Mouse (Mus musculus): ENCODE measurements around the gene Col4a1. TPM values are rescaled to one million over a fixed set of nuclear protein-coding genes. Genes with fewer than 3 reads are reported as not detected.
A peak's percentile ranks its signal among the peaks of the same experiment; 100 is the strongest.

The Col4a1 gene
- polyA plus RNA-seq, 1 experiment from 2014 or later = 93.3 TPM

DNA sequence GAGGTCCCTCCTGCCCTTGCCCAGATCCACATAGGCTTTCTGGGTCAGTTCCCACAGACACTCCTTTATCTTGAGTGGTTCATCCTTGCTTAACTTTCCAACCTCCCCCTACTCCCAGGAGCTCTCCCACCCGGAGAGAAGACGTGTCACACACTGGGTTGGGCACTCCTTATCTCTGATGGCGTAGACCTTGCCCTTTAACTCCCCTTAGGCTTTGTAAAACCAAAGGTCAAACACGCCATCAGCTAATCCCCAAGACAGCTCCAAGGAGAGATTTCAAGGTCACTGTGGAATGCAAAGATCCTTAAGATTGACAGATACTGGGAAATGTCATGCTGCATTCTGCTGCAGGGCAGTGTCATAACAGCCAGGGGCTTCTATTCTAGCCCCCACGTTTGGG is 3.4 kb downstream of the Col4a1 start:
- 40% methylated on average over 5 of the region's 5 CpGs for WGBS
- Histone ChIP-seq H3K36me3 (no peaks in the 10 kb centered on the region), H3K27ac (no peak overlapping the region), H3K4me1 (replicated peaks) (peaks cover 42% of the 10 kb centered on the region), H3K9me3 (no peaks in the 10 kb centered on the region), H3K4me3 (no peak overlapping the region), H3K27me3 (peaks cover 62% of the 10 kb centered on the region), H3K9ac (no peak overlapping the region), H3K4me2 (peak overlapping the region; percentile 32; the same call in 1 of the 2 replicates)
- no peak for ATAC-seq (ENCODE audit: low FRiP score)

GRCm38 (mm10) chr8:11308570-11308998 is 4.0 kb downstream of the Col4a1 start:
- Histone ChIP-seq H3K27ac (no peak overlapping the region), H3K27me3 (peaks cover 56% of the 10 kb centered on the region), H3K9ac (no peak overlapping the region), H3K4me3 (no peak overlapping the region), H3K4me2 (peak overlapping the region; percentile 32; the same call in 1 of the 2 replicates), H3K36me3 (no peaks in the 10 kb centered on the region), H3K9me3 (no peaks in the 10 kb centered on the region), H3K4me1 (replicated peaks) (peaks cover 36% of the 10 kb centered on the region)
- 20% methylated on average over 7 of the region's 7 CpGs for WGBS
- ATAC-seq (ENCODE audit: low FRiP score) = no peak

DNA sequence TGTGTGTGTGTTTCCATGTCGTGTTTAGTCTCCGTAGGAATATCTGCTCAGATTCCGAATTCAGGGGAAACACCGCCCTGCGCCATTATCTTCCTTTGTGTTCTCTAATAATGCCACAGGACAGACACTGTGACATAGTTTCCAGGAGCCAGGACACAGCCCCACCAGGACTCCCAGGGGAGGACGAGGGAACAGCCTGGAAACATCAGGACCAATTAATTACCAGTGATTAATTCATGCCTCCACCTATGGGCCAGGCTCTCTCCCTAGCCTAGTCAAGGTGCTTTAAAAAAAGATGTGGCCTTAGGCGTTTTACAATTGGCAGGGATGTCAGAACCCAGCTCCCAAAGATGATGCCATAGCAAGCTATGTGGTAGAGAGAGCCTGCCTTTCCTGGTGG is 5.2 kb downstream of the Col4a1 start:
- WGBS = 70% methylated on average over 7 of the region's 7 CpGs
- H3K4me1 ChIP-seq (replicated peaks) = peaks cover 25% of the 10 kb centered on the region
- no peaks in the 10 kb centered on the region for H3K36me3 ChIP-seq
- no peak overlapping the region for H3K27ac ChIP-seq
- peaks cover 44% of the 10 kb centered on the region for H3K27me3 ChIP-seq
- ATAC-seq (ENCODE audit: low FRiP score) = 0 out of 2 replicates have a peak, but pooled peaks have one; percentile 40
- H3K9me3 ChIP-seq = no peaks in the 10 kb centered on the region
- no peak overlapping the region for H3K4me3 ChIP-seq
- no peak overlapping the region for H3K9ac ChIP-seq
- no peak overlapping the region for H3K4me2 ChIP-seq

DNA sequence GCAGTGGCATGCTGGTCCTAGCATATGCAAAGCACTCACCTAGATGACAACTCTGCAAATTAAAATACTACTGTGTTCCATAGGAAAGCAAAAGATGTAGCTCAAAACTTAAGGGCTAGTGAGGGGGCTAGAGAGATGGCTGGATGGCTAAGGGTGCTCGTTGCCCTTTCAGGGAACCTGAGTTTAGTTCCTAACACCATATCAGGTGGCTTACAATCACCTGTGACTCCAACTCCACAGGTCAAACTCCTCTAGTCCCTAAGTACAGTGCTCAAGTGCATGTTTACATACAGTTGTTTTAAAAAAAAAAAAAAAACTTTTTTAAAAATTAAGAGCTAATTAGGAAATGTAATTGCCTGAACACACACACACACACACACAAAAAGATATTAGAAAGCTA is 7.1 kb downstream of the Col4a1 start:
- 73% methylated on average over 1 of the region's 1 CpGs for WGBS
- Histone ChIP-seq H3K4me1 (replicated peaks) (peaks cover 14% of the 10 kb centered on the region), H3K9me3 (no peaks in the 10 kb centered on the region), H3K9ac (no peak overlapping the region), H3K27ac (no peak overlapping the region), H3K27me3 (peaks cover 25% of the 10 kb centered on the region), H3K4me2 (no peak overlapping the region), H3K4me3 (no peak overlapping the region), H3K36me3 (no peaks in the 10 kb centered on the region)
- ATAC-seq (ENCODE audit: low FRiP score) = no peak

GRCm38 (mm10) chr8:11304027-11304601 is 8.5 kb downstream of the Col4a1 start:
- Histone ChIP-seq H3K4me2 (no peak overlapping the region), H3K9me3 (no peaks in the 10 kb centered on the region), H3K9ac (no peak overlapping the region), H3K27ac (no peak overlapping the region), H3K4me3 (no peak overlapping the region), H3K27me3 (peaks cover 11% of the 10 kb centered on the region), H3K4me1 (replicated peaks) (peaks cover 14% of the 10 kb centered on the region), H3K36me3 (no peaks in the 10 kb centered on the region)
- no peak for ATAC-seq (ENCODE audit: low FRiP score)
- 86% methylated on average over 6 of the region's 6 CpGs for WGBS

DNA sequence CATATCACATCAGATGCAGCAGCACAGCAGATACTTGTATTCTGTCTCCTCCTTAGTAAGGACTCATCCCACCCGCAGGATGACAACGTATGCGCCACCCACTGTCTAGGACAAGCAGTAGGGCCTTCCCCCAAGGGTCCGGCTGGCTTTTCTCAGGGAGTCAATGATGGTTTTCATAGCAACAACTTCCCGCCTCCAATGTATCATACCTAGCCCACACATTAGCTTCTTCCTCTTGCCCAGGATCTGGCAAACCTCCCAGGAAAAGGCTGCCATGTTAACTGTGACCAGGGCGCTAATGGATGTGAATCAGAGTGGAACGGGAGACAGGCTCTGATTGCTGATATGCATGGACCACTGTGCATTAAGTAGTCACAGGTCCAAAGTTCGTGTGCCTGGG is 12.2 kb downstream of the Col4a1 start:
- Histone ChIP-seq H3K27me3 (peaks cover 9% of the 10 kb centered on the region; the same call in 1 of the 2 replicates), H3K9me3 (no peaks in the 10 kb centered on the region), H3K36me3 (no peaks in the 10 kb centered on the region), H3K27ac (no peak overlapping the region), H3K4me2 (no peak overlapping the region), H3K9ac (no peak overlapping the region), H3K4me3 (no peak overlapping the region), H3K4me1 (replicated peaks) (peaks cover 7% of the 10 kb centered on the region; the same call in 1 of the 2 replicates)
- ATAC-seq (ENCODE audit: low FRiP score) = no peak
- 83% methylated on average over 8 of the region's 8 CpGs for WGBS

- H3K27ac ChIP-seq = no peak overlapping the region
- H3K27me3 ChIP-seq = peaks cover 9% of the 10 kb centered on the region; the same call in 1 of the 2 replicates
- H3K4me3 ChIP-seq = no peak overlapping the region
- H3K4me1 ChIP-seq (replicated peaks) = peaks cover 7% of the 10 kb centered on the region; the same call in 1 of the 2 replicates
- no peaks in the 10 kb centered on the region for H3K9me3 ChIP-seq
- H3K4me2 ChIP-seq = no peak overlapping the region
- WGBS = 84% methylated on average over 3 of the region's 3 CpGs
- no peak overlapping the region for H3K9ac ChIP-seq
- H3K36me3 ChIP-seq = no peaks in the 10 kb centered on the region
- no peak for ATAC-seq (ENCODE audit: low FRiP score)
These were observed 13.4 kb downstream of the Col4a1 start for GRCm38 (mm10) chr8:11299317-11299602.

GRCm38 (mm10) chr8:11298531-11299316 is 13.9 kb downstream of the Col4a1 start:
- no peak overlapping the region for H3K27ac ChIP-seq
- no peak for ATAC-seq (ENCODE audit: low FRiP score)

DNA sequence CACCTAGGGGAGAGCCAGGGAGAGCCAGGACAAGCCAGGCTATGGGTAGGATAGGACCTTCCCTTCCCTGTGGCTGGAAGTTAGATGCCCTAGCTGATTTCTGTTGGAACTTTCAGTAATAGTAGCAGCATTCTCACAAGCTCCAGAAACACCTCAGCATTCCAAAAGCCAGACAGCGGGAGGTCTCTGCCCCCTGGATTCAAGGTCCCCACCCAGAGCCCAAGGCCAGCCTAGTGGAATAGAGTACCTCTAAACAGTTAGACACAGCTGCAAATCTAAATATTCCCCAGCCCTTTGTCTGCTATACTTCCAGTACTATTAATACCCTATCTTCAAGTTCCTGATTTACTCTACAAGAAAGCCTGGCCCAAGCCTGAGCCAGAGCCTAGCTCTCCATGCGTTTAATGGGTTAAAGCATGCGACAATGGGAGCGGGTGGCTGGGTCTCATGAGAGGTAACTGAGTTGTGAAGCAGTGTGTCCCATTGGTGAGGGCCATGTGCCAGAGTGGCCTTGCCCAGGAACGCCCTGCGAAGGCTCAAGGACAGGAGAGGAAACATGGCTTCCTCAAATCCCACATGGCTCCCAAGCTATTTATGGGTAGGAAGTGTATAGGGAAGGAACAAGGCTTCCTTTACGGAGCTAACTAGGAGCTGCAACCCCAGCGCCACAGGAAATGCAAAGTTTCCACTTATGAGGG is 15.3 kb downstream of the Col4a1 start:
- H3K4me1 ChIP-seq (replicated peaks) = peaks cover 7% of the 10 kb centered on the region; the same call in 1 of the 2 replicates
- no peak overlapping the region for H3K4me3 ChIP-seq
- H3K27me3 ChIP-seq = peaks cover 9% of the 10 kb centered on the region; the same call in 1 of the 2 replicates
- 83% methylated on average over 8 of the region's 8 CpGs for WGBS
- H3K4me2 ChIP-seq = no peak overlapping the region
- H3K9me3 ChIP-seq = no peaks in the 10 kb centered on the region
- ATAC-seq (ENCODE audit: low FRiP score) = no peak
- no peaks in the 10 kb centered on the region for H3K36me3 ChIP-seq
- H3K27ac ChIP-seq = no peak overlapping the region
- no peak overlapping the region for H3K9ac ChIP-seq

More at GRCm38 (mm10) chr8:11298531-11299316, 13.9 kb downstream of the Col4a1 start:
- Histone ChIP-seq H3K27me3 (peaks cover 9% of the 10 kb centered on the region; the same call in 1 of the 2 replicates), H3K9me3 (no peaks in the 10 kb centered on the region), H3K4me1 (replicated peaks) (peaks cover 7% of the 10 kb centered on the region; the same call in 1 of the 2 replicates), H3K4me3 (no peak overlapping the region), H3K36me3 (no peaks in the 10 kb centered on the region), H3K9ac (no peak overlapping the region), H3K4me2 (no peak overlapping the region)
- WGBS = 78% methylated on average over 12 of the region's 12 CpGs

- Histone ChIP-seq H3K4me1 (replicated peaks) (peaks cover 7% of the 10 kb centered on the region; the same call in 1 of the 2 replicates), H3K4me3 (no peak overlapping the region), H3K9ac (no peak overlapping the region), H3K27ac (no peak overlapping the region), H3K4me2 (no peak overlapping the region), H3K27me3 (peaks cover 9% of the 10 kb centered on the region; the same call in 1 of the 2 replicates), H3K9me3 (no peaks in the 10 kb centered on the region), H3K36me3 (no peaks in the 10 kb centered on the region)
- ATAC-seq (ENCODE audit: low FRiP score) = no peak
- WGBS = 84% methylated on average over 10 of the region's 10 CpGs
These were observed 16.2 kb downstream of the Col4a1 start for GRCm38 (mm10) chr8:11296282-11296943.

DNA sequence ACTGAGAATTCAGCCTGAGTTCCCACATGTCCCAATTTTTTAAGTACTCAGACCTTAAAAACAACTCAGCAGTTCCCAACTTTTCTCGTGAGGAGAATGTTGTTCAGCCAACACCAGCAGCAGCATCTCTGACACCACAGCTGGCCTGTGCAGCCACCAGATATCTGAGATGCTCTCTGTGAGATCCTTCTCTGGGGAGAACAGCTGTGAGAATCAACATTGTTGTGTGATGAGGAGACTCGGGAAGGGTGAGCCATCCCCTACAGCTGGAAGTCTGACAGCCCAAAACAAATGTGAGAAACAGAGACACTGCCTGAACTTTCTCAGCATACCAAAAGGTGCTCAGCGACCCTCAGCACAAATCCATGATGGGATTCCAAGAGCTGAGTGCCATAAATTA is 20.0 kb downstream of the Col4a1 start:
- H3K4me2 ChIP-seq = no peak overlapping the region
- no peak overlapping the region for H3K27ac ChIP-seq
- 62% methylated on average over 3 of the region's 3 CpGs for WGBS
- no peak overlapping the region for H3K4me3 ChIP-seq
- H3K9me3 ChIP-seq = no peaks in the 10 kb centered on the region
- H3K4me1 ChIP-seq (replicated peaks) = peaks cover 7% of the 10 kb centered on the region; the same call in 1 of the 2 replicates
- H3K27me3 ChIP-seq = peaks cover 4% of the 10 kb centered on the region; the same call in 1 of the 2 replicates
- H3K36me3 ChIP-seq = no peaks in the 10 kb centered on the region
- H3K9ac ChIP-seq = no peak overlapping the region
- no peak for ATAC-seq (ENCODE audit: low FRiP score)

GRCm38 (mm10) chr8:11290533-11290932 is 22.1 kb downstream of the Col4a1 start:
- Histone ChIP-seq H3K27ac (no peak overlapping the region), H3K27me3 (no peaks in the 10 kb centered on the region), H3K9ac (no peak overlapping the region), H3K4me2 (no peak overlapping the region), H3K9me3 (no peaks in the 10 kb centered on the region), H3K36me3 (no peaks in the 10 kb centered on the region), H3K4me1 (replicated peaks) (peaks cover 7% of the 10 kb centered on the region; the same call in 1 of the 2 replicates), H3K4me3 (no peak overlapping the region)
- no peak for ATAC-seq (ENCODE audit: low FRiP score)
- 3% methylated on average over 1 of the region's 1 CpGs for WGBS
